Mouse (Mus musculus): ENCODE measurements around the gene Sstr3. TPM values are rescaled to one million over a fixed set of nuclear protein-coding genes. Genes with fewer than 3 reads are reported as not detected.

Sstr3 gene
- polyA plus RNA-seq, 1 experiment from 2014 or later = not detected

DNA sequence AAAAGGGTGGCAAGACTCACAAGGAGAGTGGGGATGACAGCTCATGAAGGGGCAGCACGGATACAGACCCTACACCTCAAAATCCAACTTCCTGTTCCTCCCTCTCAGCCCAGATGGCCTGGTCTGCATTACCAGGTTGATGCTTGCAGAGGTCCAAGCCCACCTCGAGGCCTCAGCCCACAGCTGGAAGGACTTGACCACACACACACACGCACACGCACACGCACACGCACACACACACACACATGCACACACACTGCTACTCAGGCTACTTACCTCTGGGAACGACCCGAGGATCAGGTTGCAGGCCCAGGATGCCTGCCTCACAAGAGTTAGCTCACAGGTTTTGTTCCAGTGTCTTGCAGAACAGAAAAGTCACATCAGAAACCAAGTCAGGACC, 54.6 kb downstream of the Sstr3 start:
- Histone ChIP-seq H3K9ac (ENCODE audit: low read depth, low read length) (no peak overlapping the region), H3K27ac (ENCODE audit: low read depth, low read length) (no peak overlapping the region), H3K4me3 (ENCODE audit: low read depth, low read length) (no peak overlapping the region), H3K9me3 (ENCODE audit: control insufficient read depth, low read length) (no peaks in the 10 kb centered on the region), H3K36me3 (ENCODE audit: control insufficient read depth, insufficient read depth, low read length) (no peaks in the 10 kb centered on the region), H3K4me1 (replicated peaks; ENCODE audit: control insufficient read depth, insufficient read depth, low read length) (no peaks in the 10 kb centered on the region), H3K27me3 (replicated peaks; ENCODE audit: control insufficient read depth, insufficient read depth, low read length) (no peaks in the 10 kb centered on the region; the same call in 1 of the 2 replicates), H3K4me2 (no peak overlapping the region)
- DNase-seq (ENCODE audit: low spot score) = no peak
- 71% methylated on average over 8 of the region's 8 CpGs for WGBS
- no peak for ATAC-seq (replicated peaks; ENCODE audit: low FRiP score)

DNA sequence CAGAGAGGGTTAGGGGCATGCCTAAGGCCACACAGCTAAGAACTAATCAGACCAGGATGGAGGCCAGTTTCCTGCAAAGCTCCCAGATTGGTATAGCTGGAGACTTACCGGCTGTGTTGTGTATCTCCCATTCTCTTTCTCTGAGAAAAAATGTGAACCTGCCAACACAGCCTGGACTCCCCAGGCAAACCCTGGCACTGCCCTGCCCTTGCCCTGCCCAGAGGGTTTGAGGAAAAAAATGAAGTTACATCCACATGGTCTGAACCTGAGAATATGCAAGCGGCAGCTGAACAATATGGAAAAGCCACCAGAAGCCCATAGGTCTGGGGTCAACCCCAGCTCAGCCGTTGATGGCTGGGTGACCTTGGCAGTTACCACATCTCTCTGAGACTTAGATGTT, 55.2 kb downstream of the Sstr3 start:
- Histone ChIP-seq H3K9me3 (ENCODE audit: control insufficient read depth, low read length) (no peaks in the 10 kb centered on the region), H3K4me1 (replicated peaks; ENCODE audit: control insufficient read depth, insufficient read depth, low read length) (no peaks in the 10 kb centered on the region), H3K9ac (ENCODE audit: low read depth, low read length) (no peak overlapping the region), H3K4me2 (no peak overlapping the region), H3K4me3 (ENCODE audit: low read depth, low read length) (no peak overlapping the region), H3K36me3 (ENCODE audit: control insufficient read depth, insufficient read depth, low read length) (no peaks in the 10 kb centered on the region), H3K27ac (ENCODE audit: low read depth, low read length) (no peak overlapping the region), H3K27me3 (replicated peaks; ENCODE audit: control insufficient read depth, insufficient read depth, low read length) (no peaks in the 10 kb centered on the region; the same call in 1 of the 2 replicates)
- DNase-seq (ENCODE audit: low spot score) = no peak
- WGBS = 83% methylated on average over 3 of the region's 3 CpGs
- no peak for ATAC-seq (replicated peaks; ENCODE audit: low FRiP score)

DNA sequence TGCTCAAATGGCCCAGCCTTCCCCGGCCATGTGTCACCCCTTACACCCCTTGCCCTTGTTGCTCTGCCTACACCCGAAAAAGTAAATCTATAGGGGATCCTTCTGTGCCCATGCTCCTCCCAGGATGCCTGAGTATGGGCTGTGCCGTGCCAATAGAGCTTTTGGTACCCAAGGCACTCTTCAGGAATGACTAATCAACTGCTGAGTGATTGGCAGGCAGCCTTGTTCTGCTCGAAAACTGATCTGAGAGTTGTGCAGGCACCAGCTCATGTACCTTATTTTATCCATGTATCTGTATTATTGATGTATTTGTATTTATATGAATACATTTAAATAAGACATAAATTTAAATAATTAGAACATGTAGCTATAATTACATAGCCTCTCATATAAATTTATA, 57.4 kb downstream of the Sstr3 start:
- WGBS = 62% methylated on average over 4 of the region's 4 CpGs
- Histone ChIP-seq H3K9ac (ENCODE audit: low read depth, low read length) (no peak overlapping the region), H3K4me1 (replicated peaks; ENCODE audit: control insufficient read depth, insufficient read depth, low read length) (no peaks in the 10 kb centered on the region), H3K4me3 (ENCODE audit: low read depth, low read length) (no peak overlapping the region), H3K27me3 (replicated peaks; ENCODE audit: control insufficient read depth, insufficient read depth, low read length) (no peaks in the 10 kb centered on the region; the same call in 1 of the 2 replicates), H3K4me2 (no peak overlapping the region), H3K27ac (ENCODE audit: low read depth, low read length) (no peak overlapping the region), H3K9me3 (ENCODE audit: control insufficient read depth, low read length) (no peaks in the 10 kb centered on the region), H3K36me3 (ENCODE audit: control insufficient read depth, insufficient read depth, low read length) (no peaks in the 10 kb centered on the region)
- ATAC-seq (replicated peaks; ENCODE audit: low FRiP score) (no peak), DNase-seq (ENCODE audit: low spot score) (no peak)

Other genes with a start within 250 kb of the Sstr3 start
- gene Csf2rb2, start 239.0 kb downstream of the Sstr3 start, polyA plus RNA-seq (2014; fragmentation: Nextera tagmentation; extraction: Ambion mirVana) = 1.5 and 1.8 TPM in 2 replicates
- 7.7 and 9.5 TPM in 2 replicates for gene Csf2rb, start 218.9 kb downstream of the Sstr3 start, polyA plus RNA-seq (2014; fragmentation: Nextera tagmentation; extraction: Ambion mirVana)
- not detected in 2 replicates for gene Tex33, start 148.8 kb downstream of the Sstr3 start, polyA plus RNA-seq (2014; fragmentation: Nextera tagmentation; extraction: Ambion mirVana)
- 95.3 and 98.9 TPM in 2 replicates for gene Tst, start 138.8 kb downstream of the Sstr3 start, polyA plus RNA-seq (2014; fragmentation: Nextera tagmentation; extraction: Ambion mirVana)
- 5.1 TPM in 2 replicates for gene Mpst, start 138.3 kb downstream of the Sstr3 start, polyA plus RNA-seq (2014; fragmentation: Nextera tagmentation; extraction: Ambion mirVana)
- 17.1 and 19.2 TPM in 2 replicates for gene Kctd17, start 116.1 kb downstream of the Sstr3 start, polyA plus RNA-seq (2014; fragmentation: Nextera tagmentation; extraction: Ambion mirVana)
- 7.0 and 7.9 TPM in 2 replicates for gene Tmprss6, start 76.1 kb downstream of the Sstr3 start, polyA plus RNA-seq (2014; fragmentation: Nextera tagmentation; extraction: Ambion mirVana)
- 0.07 and 0.31 TPM in 2 replicates for gene Il2rb, start 49.4 kb downstream of the Sstr3 start, polyA plus RNA-seq (2014; fragmentation: Nextera tagmentation; extraction: Ambion mirVana)
- gene C1qtnf6, start 13.3 kb downstream of the Sstr3 start, polyA plus RNA-seq (2014; fragmentation: Nextera tagmentation; extraction: Ambion mirVana) = 11.4 and 14.0 TPM in 2 replicates
- gene Rac2, start 28.1 kb upstream of the Sstr3 start, polyA plus RNA-seq (2014; fragmentation: Nextera tagmentation; extraction: Ambion mirVana) = 124 and 126 TPM in 2 replicates
- gene Cyth4, start 52.4 kb upstream of the Sstr3 start, polyA plus RNA-seq (2014; fragmentation: Nextera tagmentation; extraction: Ambion mirVana) = 7.8 and 9.5 TPM in 2 replicates
- gene Elfn2, start 174.1 kb upstream of the Sstr3 start, polyA plus RNA-seq (2014; fragmentation: Nextera tagmentation; extraction: Ambion mirVana) = not detected in 2 replicates
- 12.4 and 19.2 TPM in 2 replicates for gene Mfng, start 228.8 kb upstream of the Sstr3 start, polyA plus RNA-seq (2014; fragmentation: Nextera tagmentation; extraction: Ambion mirVana)

Data from liver, embryonic 11.5 days (tissue).